Mouse (Mus musculus): ENCODE data around the gene Gm5089. TPM values are rescaled to one million over a fixed set of nuclear protein-coding genes. Genes with fewer than 3 reads are reported as not detected.

Gm5089 gene
- polyA plus RNA-seq, 1 experiment from 2014 or later = not detected

GRCm38 (mm10) chr14:122484458-122484843 is 33.5 kb upstream of the Gm5089 start:
- Histone ChIP-seq H3K27ac (replicated peaks) (no peak overlapping the region), H3K9me3 (replicated peaks) (no peaks in the 10 kb centered on the region), H3K4me2 (no peak overlapping the region), H3K36me3 (replicated peaks) (no peaks in the 10 kb centered on the region), H3K27me3 (peaks cover 92% of the 10 kb centered on the region), H3K4me3 (replicated peaks) (no peak overlapping the region), H3K4me1 (replicated peaks) (no peaks in the 10 kb centered on the region), H3K9ac (no peak overlapping the region)
- ATAC-seq (ENCODE audit: insufficient read depth) = no peak
- WGBS (ENCODE audit: insufficient replicate concordance) = 4% methylated on average over 4 of the region's 4 CpGs

- Histone ChIP-seq H3K4me3 (replicated peaks) (no peak overlapping the region), H3K27ac (replicated peaks) (no peak overlapping the region), H3K4me1 (replicated peaks) (0 out of 2 replicates have a peak, but pooled peaks cover 3% of the 10 kb centered on the region), H3K9ac (no peak overlapping the region), H3K9me3 (replicated peaks) (no peaks in the 10 kb centered on the region), H3K4me2 (no peak overlapping the region), H3K27me3 (peaks cover 92% of the 10 kb centered on the region), H3K36me3 (replicated peaks) (no peaks in the 10 kb centered on the region)
- no peak for ATAC-seq (ENCODE audit: insufficient read depth)
- WGBS (ENCODE audit: insufficient replicate concordance) = 2% methylated on average over 18 of the region's 18 CpGs
Observed at GRCm38 (mm10) chr14:122483556-122484421, 32.9 kb upstream of the Gm5089 start.

- 4% methylated on average over 5 of the region's 5 CpGs for WGBS (ENCODE audit: insufficient replicate concordance)
- H3K36me3 ChIP-seq (replicated peaks) = no peaks in the 10 kb centered on the region
- 0 out of 2 replicates have a peak, but pooled peaks cover 3% of the 10 kb centered on the region for H3K4me1 ChIP-seq (replicated peaks)
- H3K4me2 ChIP-seq = no peak overlapping the region
- no peak overlapping the region for H3K27ac ChIP-seq (replicated peaks)
- H3K4me3 ChIP-seq (replicated peaks) = no peak overlapping the region
- ATAC-seq (ENCODE audit: insufficient read depth) = no peak
- H3K9me3 ChIP-seq (replicated peaks) = no peaks in the 10 kb centered on the region
- H3K27me3 ChIP-seq = peaks cover 97% of the 10 kb centered on the region
- no peak overlapping the region for H3K9ac ChIP-seq
Observed at GRCm38 (mm10) chr14:122483024-122483385, 32.1 kb upstream of the Gm5089 start.

- Histone ChIP-seq H3K4me1 (replicated peaks) (0 out of 2 replicates have a peak, but pooled peaks cover 3% of the 10 kb centered on the region), H3K4me3 (replicated peaks) (no peak overlapping the region), H3K4me2 (no peak overlapping the region), H3K27ac (replicated peaks) (no peak overlapping the region), H3K27me3 (peaks cover 99% of the 10 kb centered on the region), H3K36me3 (replicated peaks) (no peaks in the 10 kb centered on the region), H3K9me3 (replicated peaks) (no peaks in the 10 kb centered on the region), H3K9ac (no peak overlapping the region)
- WGBS (ENCODE audit: insufficient replicate concordance) = 2% methylated on average over 38 of the region's 38 CpGs
- ATAC-seq (ENCODE audit: insufficient read depth) = no peak
Observed at GRCm38 (mm10) chr14:122482081-122483023, 31.4 kb upstream of the Gm5089 start.

GRCm38 (mm10) chr14:122481181-122481580 is 30.3 kb upstream of the Gm5089 start:
- ATAC-seq (ENCODE audit: insufficient read depth) = no peak

GRCm38 (mm10) chr14:122480355-122480754 is 29.4 kb upstream of the Gm5089 start:
- H3K4me1 ChIP-seq (replicated peaks) = peaks cover 12% of the 10 kb centered on the region
- no peak overlapping the region for H3K27ac ChIP-seq (replicated peaks)
- ATAC-seq (ENCODE audit: insufficient read depth) = no peak
- no peaks in the 10 kb centered on the region for H3K36me3 ChIP-seq (replicated peaks)
- no peak overlapping the region for H3K9ac ChIP-seq
- H3K27me3 ChIP-seq = peaks cover 100% of the 10 kb centered on the region
- 3% methylated on average over 2 of the region's 2 CpGs for WGBS (ENCODE audit: insufficient replicate concordance)
- H3K4me3 ChIP-seq (replicated peaks) = no peak overlapping the region
- H3K9me3 ChIP-seq (replicated peaks) = no peaks in the 10 kb centered on the region
- no peak overlapping the region for H3K4me2 ChIP-seq

More at GRCm38 (mm10) chr14:122481181-122481580, 30.3 kb upstream of the Gm5089 start:
- Histone ChIP-seq H3K9ac (no peak overlapping the region), H3K36me3 (replicated peaks) (no peaks in the 10 kb centered on the region), H3K27ac (replicated peaks) (no peak overlapping the region), H3K4me1 (replicated peaks) (0 out of 2 replicates have a peak, but pooled peaks cover 4% of the 10 kb centered on the region), H3K4me2 (no peak overlapping the region), H3K4me3 (replicated peaks) (no peak overlapping the region), H3K27me3 (peaks cover 100% of the 10 kb centered on the region), H3K9me3 (replicated peaks) (no peaks in the 10 kb centered on the region)
- 3% methylated on average over 15 of the region's 15 CpGs for WGBS (ENCODE audit: insufficient replicate concordance)

GRCm38 (mm10) chr14:122479461-122480109 is 28.7 kb upstream of the Gm5089 start:
- Histone ChIP-seq H3K4me1 (replicated peaks) (peaks cover 18% of the 10 kb centered on the region), H3K27me3 (peaks cover 100% of the 10 kb centered on the region), H3K27ac (replicated peaks) (no peak overlapping the region), H3K36me3 (replicated peaks) (no peaks in the 10 kb centered on the region), H3K4me2 (no peak overlapping the region), H3K9ac (no peak overlapping the region), H3K9me3 (replicated peaks) (no peaks in the 10 kb centered on the region), H3K4me3 (replicated peaks) (no peak overlapping the region)
- WGBS (ENCODE audit: insufficient replicate concordance) = 17% methylated on average over 17 of the region's 17 CpGs
- no peak for ATAC-seq (ENCODE audit: insufficient read depth)

- under 1% methylated on average over 22 of the region's 22 CpGs for WGBS (ENCODE audit: insufficient replicate concordance)
Observed at GRCm38 (mm10) chr14:122478574-122479011, 27.7 kb upstream of the Gm5089 start.

GRCm38 (mm10) chr14:122477971-122478573 is 27.2 kb upstream of the Gm5089 start:
- Histone ChIP-seq H3K36me3 (replicated peaks) (no peaks in the 10 kb centered on the region), H3K9me3 (replicated peaks) (no peaks in the 10 kb centered on the region), H3K27me3 (peaks cover 100% of the 10 kb centered on the region), H3K9ac (no peak overlapping the region), H3K4me3 (replicated peaks) (no peak overlapping the region), H3K27ac (replicated peaks) (no peak overlapping the region), H3K4me1 (replicated peaks) (peaks cover 18% of the 10 kb centered on the region), H3K4me2 (no peak overlapping the region)
- ATAC-seq (ENCODE audit: insufficient read depth) = no peak
- 3% methylated on average over 9 of the region's 9 CpGs for WGBS (ENCODE audit: insufficient replicate concordance)

More at GRCm38 (mm10) chr14:122478574-122479011, 27.7 kb upstream of the Gm5089 start:
- Histone ChIP-seq H3K27me3 (peaks cover 100% of the 10 kb centered on the region), H3K27ac (replicated peaks) (no peak overlapping the region), H3K9ac (no peak overlapping the region), H3K4me1 (replicated peaks) (peaks cover 18% of the 10 kb centered on the region), H3K4me2 (no peak overlapping the region), H3K9me3 (replicated peaks) (no peaks in the 10 kb centered on the region), H3K4me3 (replicated peaks) (no peak overlapping the region), H3K36me3 (replicated peaks) (no peaks in the 10 kb centered on the region)
- ATAC-seq (ENCODE audit: insufficient read depth) = no peak

- H3K4me2 ChIP-seq = no peak overlapping the region
- H3K27ac ChIP-seq (replicated peaks) = no peak overlapping the region
- 2% methylated on average over 20 of the region's 20 CpGs for WGBS (ENCODE audit: insufficient replicate concordance)
- H3K4me1 ChIP-seq (replicated peaks) = peaks cover 18% of the 10 kb centered on the region
- H3K9ac ChIP-seq = no peak overlapping the region
- no peak overlapping the region for H3K4me3 ChIP-seq (replicated peaks)
- H3K9me3 ChIP-seq (replicated peaks) = no peaks in the 10 kb centered on the region
- H3K36me3 ChIP-seq (replicated peaks) = no peaks in the 10 kb centered on the region
- H3K27me3 ChIP-seq = peaks cover 100% of the 10 kb centered on the region
- ATAC-seq (ENCODE audit: insufficient read depth) = no peak
Observed at GRCm38 (mm10) chr14:122477261-122477671, 26.4 kb upstream of the Gm5089 start.
